In the genomic region with DNA sequence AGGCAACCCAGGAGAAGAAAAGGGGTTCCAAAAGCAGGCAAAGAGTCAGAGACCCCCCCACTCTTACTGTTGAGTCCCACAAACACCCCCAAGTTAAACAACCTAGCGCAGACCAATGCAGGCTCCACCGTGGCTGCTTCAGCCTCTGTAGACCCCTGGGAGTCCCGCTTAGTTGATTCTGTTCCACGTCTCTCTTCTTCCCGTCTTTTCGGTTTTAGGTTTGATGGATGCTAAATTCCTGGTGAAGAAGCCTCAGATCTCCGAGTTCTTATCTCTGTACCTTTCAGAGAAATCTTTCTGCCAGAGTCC, we compare ENCODE assay signal across 8 mouse cellular contexts. TPM values are rescaled to one million over a fixed set of nuclear protein-coding genes. Genes with fewer than 3 reads are reported as not detected.
DNase-seq lines count a peak whose midpoint lies in the region; ATAC-seq and TF ChIP-seq lines count a peak whose summit lies in the region.

No protein-coding gene starts in this region.

- no peaks in the 10 kb centered on the region for H3K27me3 ChIP-seq in cerebellum, adult 2 months (ENCODE audit: control insufficient read depth, insufficient read depth, low read length)
- H3K27me3 ChIP-seq in testis, adult 2 months (ENCODE audit: control insufficient read depth, insufficient read depth, low read length), result no peaks in the 10 kb centered on the region
- peaks cover 3% of the 10 kb centered on the region; the same call in 1 of the 2 replicates for H3K27me3 ChIP-seq in liver, embryonic 13.5 days

- H3K9ac ChIP-seq in liver, embryonic 13.5 days, result no peak overlapping the region; the same call in 1 of the 2 replicates

- peak overlapping the region; percentile 62 for H3K4me2 ChIP-seq in liver, embryonic 13.5 days

- DNase-seq in cerebellum, adult 2 months, result no peak
- DNase-seq in cerebellum, postnatal 14 days, result no peak
- no peak for DNase-seq in testis, postnatal 10 days (ENCODE audit: low spot score)
- DNase-seq in liver, embryonic 13.5 days, result no peak
- DNase-seq in frontal cortex, postnatal 25 days (ENCODE audit: low spot score in 2 of 2), result no peak
- DNase-seq in embryo, embryonic 10 days (ENCODE audit: low spot score), result no peak

- no peak for TF ChIP-seq CTCF in cerebellum, adult 2 months (IDR thresholded peaks at IDR 0.05; ENCODE audit: borderline replicate concordance, insufficient read depth, low read depth, low read length)
- TF ChIP-seq CTCF in testis, adult 2 months (IDR thresholded peaks at IDR 0.05; ENCODE audit: control insufficient read depth, insufficient read depth, insufficient replicate concordance, low read depth, low read length), result no peak

- no peak overlapping the region for H3K27ac ChIP-seq in cerebellum, adult 2 months (ENCODE audit: insufficient read depth, low read length)
- peak overlapping the region; percentile 73 for H3K27ac ChIP-seq in testis, adult 2 months (ENCODE audit: control insufficient read depth, insufficient read depth, low read depth, low read length)
- H3K27ac ChIP-seq in liver, embryonic 13.5 days, result no peak overlapping the region

- peak overlapping the region; percentile 55 for H3K4me3 ChIP-seq in cerebellum, adult 2 months (replicated peaks; ENCODE audit: insufficient read depth, low read depth, low read length)
- H3K4me3 ChIP-seq in testis, adult 2 months (ENCODE audit: control insufficient read depth, low read depth, low read length), result peak overlapping the region; percentile 64
- peak overlapping the region; percentile 39 for H3K4me3 ChIP-seq in liver, embryonic 13.5 days (replicated peaks)

- peak; percentile 13; the same call in 1 of the 2 replicates for ATAC-seq in liver, embryonic 13.5 days (ENCODE audit: low read depth)
- no peak for ATAC-seq in granulocyte monocyte progenitor cell, adult 5-6 weeks (replicated peaks; ENCODE audit: poor library complexity, severe bottlenecking)

- 4% methylated on average over 7 of the region's 7 CpGs for WGBS in cerebellum, adult 2 months
- 4% methylated on average over 7 of the region's 7 CpGs for WGBS in liver, embryonic 13.5 days (ENCODE audit: insufficient replicate concordance)

- no peaks in the 10 kb centered on the region for H3K36me3 ChIP-seq in testis, adult 2 months (ENCODE audit: control insufficient read depth, insufficient read depth, low read length)
- H3K36me3 ChIP-seq in liver, embryonic 13.5 days, result no peaks in the 10 kb centered on the region

- H3K4me1 ChIP-seq in cerebellum, adult 2 months (ENCODE audit: control insufficient read depth, insufficient read depth, low read length), result no peaks in the 10 kb centered on the region; the same call in none of the 2 replicates
- peaks cover 12% of the 10 kb centered on the region for H3K4me1 ChIP-seq in testis, adult 2 months (ENCODE audit: control insufficient read depth, insufficient read depth, low read length)
- H3K4me1 ChIP-seq in liver, embryonic 13.5 days (replicated peaks), result peaks cover 20% of the 10 kb centered on the region

- H3K9me3 ChIP-seq in liver, embryonic 13.5 days (replicated peaks), result no peaks in the 10 kb centered on the region

- no peak for TF ChIP-seq POLR2A in cerebellum, adult 2 months (IDR thresholded peaks at IDR 0.05; ENCODE audit: borderline replicate concordance, insufficient read depth, low read length)
- no peak for TF ChIP-seq POLR2A in testis, adult 2 months (IDR thresholded peaks at IDR 0.05; ENCODE audit: control insufficient read depth, low read depth, low read length)

RNA-seq across cellular contexts. Expression of a gene that starts 26.5 kb away (rescaled TPM):
- polyA plus RNA-seq in cerebellum, adult 2 months (2012; rRNA removed), result 14.4 and 15.5 TPM in 2 replicates
- 3.2 and 3.3 TPM in 2 replicates for polyA plus RNA-seq in testis, adult 2 months (2012; rRNA removed)
- polyA plus RNA-seq in liver, embryonic 13.5 days (2015; fragmentation: Nextera tagmentation; extraction: Ambion mirVana), result 0.02 and 0.03 TPM in 2 replicates
- 1.2 TPM in 1 of 2 replicates, not detected in the other for total RNA-seq in granulocyte monocyte progenitor cell, adult 5-6 weeks (2014; fragmentation: Nextera tagmentation)
- 0.72 and 0.73 TPM in 2 replicates for total RNA-seq in granulocyte monocyte progenitor cell, adult 5-6 weeks (2017)

RNA-seq across cellular contexts. Expression of a gene that starts 52.3 kb away (rescaled TPM):
- 45.3 and 48.2 TPM in 2 replicates for polyA plus RNA-seq in cerebellum, adult 2 months (2012; rRNA removed)
- 49.1 and 54.2 TPM in 2 replicates for polyA plus RNA-seq in testis, adult 2 months (2012; rRNA removed)
- 1.2 and 1.5 TPM in 2 replicates for polyA plus RNA-seq in liver, embryonic 13.5 days (2015; fragmentation: Nextera tagmentation; extraction: Ambion mirVana)
- total RNA-seq in granulocyte monocyte progenitor cell, adult 5-6 weeks (2014; fragmentation: Nextera tagmentation), result 14.8 and 24.4 TPM in 2 replicates
- total RNA-seq in granulocyte monocyte progenitor cell, adult 5-6 weeks (2017), result 13.9 TPM in 2 replicates

Comparison
In these comparisons a context has a peak if more than half of its experiments do, and no peak if none do; other contexts are left out.
1. RNA of a gene that starts 52.3 kb away (polyA plus RNA-seq): 49.1 to 54.2 TPM in testis, adult 2 months and 45.3 to 48.2 TPM in cerebellum, adult 2 months; 1.2 to 1.5 TPM in liver, embryonic 13.5 days; every median in the first group is over 10 times any median in the second.
2. Peak in every context shown above with its lines, with median percentiles within 50 percentile points of each other: H3K4me3 ChIP-seq.